Mouse (Mus musculus) ovary, postnatal 36 days (tissue): ENCODE results near the gene Clec1a.
"Not testable (repeated sequence)": the region's sequence is repeated elsewhere in the genome, so short reads cannot be mapped to it uniquely, and the experiment has no call there.

Experiments
- DNase-seq: peaks from one replicate; pipeline ENCODE4 v3.0.0; 2022; ENCODE audit warnings: low spot score, mixed read lengths

Gene Clec1a

GRCm38 (mm10) chr6:129451411-129452039 is at the start of gene Clec1a:
Gene Clec1a, minus strand, starts transcription at chr6:129452000.
- peak; percentile 36 for DNase-seq

DNA sequence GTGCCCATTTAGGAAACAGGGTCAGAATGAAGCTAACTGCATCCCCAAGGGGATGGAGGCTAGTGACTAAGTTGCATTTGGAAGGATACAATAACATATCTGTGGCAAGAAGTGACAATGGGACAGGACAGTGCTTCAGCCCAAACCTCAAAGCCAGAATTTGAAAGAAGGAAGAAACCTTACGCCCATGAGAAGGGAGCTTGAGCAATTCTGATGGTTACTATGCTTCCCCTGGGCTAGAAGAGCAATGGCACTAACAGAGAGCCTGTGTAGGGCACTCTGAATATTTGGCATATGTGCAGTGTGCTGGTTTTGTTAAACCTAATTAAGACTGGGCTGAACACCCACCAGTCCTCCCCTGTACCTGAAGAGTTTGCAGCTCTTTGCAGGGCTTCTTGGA is 47.7 kb upstream of the Clec1a start:
- DNase-seq: not testable (repeated sequence)

GRCm38 (mm10) chr6:129497345-129498218 is 45.8 kb upstream of the Clec1a start:
- no peak for DNase-seq

DNA sequence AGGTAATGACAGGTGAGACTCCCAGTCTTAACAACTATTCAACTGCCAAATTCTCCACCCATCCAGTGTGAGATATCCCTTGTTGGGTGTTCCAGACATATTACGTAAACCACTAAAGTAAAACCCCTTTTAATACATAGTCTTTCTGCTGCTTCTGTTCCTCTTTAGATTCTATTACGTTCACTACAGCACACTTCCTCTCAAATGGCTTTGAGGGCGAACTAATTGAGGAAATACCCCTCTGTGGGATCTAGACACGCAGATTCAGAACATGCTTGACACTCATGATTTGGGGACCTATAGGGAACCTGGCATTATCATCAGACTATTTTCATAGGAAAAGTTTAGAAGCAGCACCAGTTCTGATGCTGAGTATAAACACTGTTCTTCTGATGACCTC is 43.1 kb upstream of the Clec1a start:
- DNase-seq: no peak

- no peak for DNase-seq
Observed at GRCm38 (mm10) chr6:129480089-129480958, 28.5 kb upstream of the Clec1a start.

GRCm38 (mm10) chr6:129476404-129477126 is 24.8 kb upstream of the Clec1a start:
- DNase-seq: no peak

GRCm38 (mm10) chr6:129472627-129473026 is 20.8 kb upstream of the Clec1a start:
- DNase-seq: no peak

DNA sequence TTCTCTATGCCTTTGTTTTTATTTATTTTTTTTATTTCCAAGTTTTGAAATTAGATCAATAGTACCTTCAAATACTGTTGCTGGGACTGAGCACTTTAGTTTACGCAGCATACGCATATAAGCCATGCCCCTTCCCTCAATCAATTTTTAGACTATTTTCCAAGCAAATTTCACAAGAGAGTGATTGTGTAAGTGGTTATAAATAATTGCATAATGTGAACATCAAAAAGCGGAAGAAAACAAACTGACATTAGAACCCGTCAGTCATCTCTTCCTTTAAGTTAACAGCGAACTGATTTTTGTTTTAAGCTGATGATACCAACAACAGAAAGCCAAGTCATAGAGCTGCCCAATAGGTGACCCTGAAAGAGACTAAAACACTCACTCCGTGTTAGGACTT is 19.6 kb upstream of the Clec1a start:
- DNase-seq: no peak

DNA sequence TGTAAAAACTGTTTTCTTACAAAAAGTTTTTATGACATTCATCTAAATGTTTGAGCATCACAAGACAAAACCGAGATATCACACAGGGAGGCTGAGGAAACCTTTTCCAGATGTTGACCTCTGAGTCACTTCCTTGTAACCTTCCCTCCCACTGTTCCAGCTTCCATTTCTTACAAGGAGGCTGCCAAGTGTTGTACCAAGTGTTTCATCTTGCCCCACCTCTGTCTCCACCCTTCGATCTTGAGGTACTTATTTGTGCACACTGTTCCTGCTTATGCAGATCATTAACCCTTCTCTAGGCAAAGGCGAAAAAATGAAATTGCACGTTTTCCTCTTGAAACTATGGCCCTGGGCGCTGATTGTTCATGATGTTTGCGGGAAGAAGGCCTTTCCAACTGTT is 2.1 kb downstream of the Clec1a start:
- no peak for DNase-seq

GRCm38 (mm10) chr6:129438033-129438432 is 13.8 kb downstream of the Clec1a start:
- DNase-seq: no peak

GRCm38 (mm10) chr6:129436025-129436424 is 15.8 kb downstream of the Clec1a start:
- DNase-seq: no peak

DNA sequence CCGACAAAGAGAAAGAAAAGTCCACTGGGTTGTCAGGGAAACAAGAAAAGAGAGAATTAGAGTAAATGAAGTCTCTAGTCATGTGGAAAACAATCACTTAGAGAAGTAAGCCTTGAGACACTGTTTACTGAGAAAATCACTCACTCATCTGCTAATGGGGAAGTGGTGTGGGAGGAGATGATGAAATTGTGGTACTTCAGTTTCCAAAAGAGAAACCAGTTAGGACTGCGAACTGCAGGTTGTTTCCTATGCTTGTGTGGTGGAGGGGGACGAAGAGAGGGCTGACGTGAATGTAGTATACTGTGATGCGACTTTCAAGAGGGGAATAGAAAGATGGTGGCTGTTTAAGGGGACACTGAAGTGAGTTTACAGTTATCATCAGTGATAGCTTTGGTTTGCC is 17.6 kb downstream of the Clec1a start:
- no peak for DNase-seq

- DNase-seq: no peak
Observed at GRCm38 (mm10) chr6:129427281-129427680, 24.5 kb downstream of the Clec1a start.

DNA sequence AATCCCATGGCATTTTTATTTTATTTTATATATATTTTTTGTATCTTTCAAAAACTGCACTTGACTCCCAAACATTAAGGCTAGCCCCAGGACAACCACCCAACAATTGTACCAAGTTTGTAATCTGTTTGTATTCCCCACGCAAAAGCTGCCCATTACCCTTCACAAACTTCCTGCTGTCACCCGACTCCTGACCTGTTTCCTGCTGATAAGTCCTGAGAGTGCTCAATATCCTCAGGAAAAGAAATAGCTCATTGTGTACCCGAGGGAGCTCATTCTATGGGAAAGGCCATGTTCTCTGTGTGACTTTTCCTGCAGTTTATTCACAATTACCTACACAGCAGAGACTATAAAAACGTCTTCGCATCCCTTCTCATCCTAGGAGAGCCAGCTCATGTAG is 26.0 kb downstream of the Clec1a start:
- DNase-seq: no peak

GRCm38 (mm10) chr6:129425217-129425616 is 26.6 kb downstream of the Clec1a start:
- no peak for DNase-seq

DNA sequence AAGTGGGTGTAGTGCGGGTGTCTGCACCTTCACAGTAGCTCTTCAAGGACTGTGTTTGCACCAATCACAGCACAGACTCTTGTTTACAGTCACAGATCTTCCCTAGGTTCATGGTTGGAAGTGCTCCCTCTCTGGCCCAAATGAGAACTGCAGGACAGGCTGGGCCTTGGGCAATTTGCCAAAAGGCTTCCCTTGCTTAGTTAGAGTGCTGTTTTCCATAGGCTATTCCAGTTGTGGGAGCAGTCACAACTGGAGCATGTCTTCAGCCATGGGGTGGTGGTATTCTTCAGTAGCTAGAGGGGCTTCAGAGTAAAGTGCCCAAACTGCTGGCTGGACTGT is 28.1 kb downstream of the Clec1a start:
- peak; percentile 84 for DNase-seq

DNA sequence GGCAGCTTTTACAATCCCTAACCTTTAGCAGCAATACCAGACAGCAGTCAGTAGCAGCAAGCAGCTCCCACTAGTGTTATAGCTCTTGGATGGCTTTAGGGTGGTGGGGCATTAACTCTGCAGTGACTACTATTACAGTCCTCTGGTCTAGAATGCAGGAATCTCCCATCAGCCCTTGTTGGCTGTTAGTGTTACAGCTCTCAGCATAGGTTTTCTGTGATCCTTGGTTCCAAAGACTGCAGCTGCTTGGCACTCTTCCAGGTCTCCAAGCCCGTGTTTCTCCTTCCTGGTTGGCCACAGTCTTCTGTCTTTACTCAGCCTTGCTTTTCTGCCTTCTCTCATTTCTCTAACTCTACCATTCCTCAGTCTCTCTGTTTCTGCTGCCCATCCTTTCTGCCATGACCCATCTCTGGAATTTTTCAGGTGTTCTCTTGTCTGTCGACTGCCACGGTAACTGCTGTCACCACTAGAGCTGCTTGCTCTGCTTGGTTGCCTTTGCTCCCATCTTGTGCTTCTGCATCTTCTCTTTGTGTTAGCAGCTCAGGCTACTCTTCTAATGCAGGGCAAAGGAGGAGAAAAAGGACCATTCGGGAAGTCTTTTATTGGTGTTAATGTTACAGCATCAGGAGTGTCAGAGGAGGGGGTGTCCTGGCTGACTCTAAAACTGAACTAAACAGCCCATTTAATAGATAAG is 28.6 kb downstream of the Clec1a start:
- peak; percentile 25 for DNase-seq

DNA sequence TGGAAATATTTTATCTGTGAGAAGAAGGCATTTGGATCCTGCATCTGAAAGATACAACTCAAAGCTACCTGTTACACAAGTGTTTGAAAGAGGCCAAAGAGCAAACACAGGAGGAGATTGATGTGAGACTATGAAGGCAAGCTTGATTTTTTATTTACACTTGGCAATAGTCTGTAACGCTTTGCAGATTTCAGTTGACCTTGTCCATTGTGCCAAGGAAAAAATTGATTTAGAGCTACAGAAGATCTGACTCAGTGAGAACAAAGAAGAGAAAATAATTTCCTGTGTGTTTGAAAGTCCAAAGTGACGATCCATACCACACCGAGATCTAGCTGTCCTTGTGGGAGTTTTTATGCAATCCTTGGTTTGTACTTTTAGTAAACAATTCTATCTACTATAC is 29.5 kb downstream of the Clec1a start:
- no peak for DNase-seq

- no peak for DNase-seq
Observed at GRCm38 (mm10) chr6:129414177-129414576, 37.6 kb downstream of the Clec1a start.

GRCm38 (mm10) chr6:129408562-129408961 is 43.2 kb downstream of the Clec1a start, which contains the start of gene Clec9a:
Gene Clec9a, plus strand, starts transcription at chr6:129408862.
- no peak for DNase-seq

DNA sequence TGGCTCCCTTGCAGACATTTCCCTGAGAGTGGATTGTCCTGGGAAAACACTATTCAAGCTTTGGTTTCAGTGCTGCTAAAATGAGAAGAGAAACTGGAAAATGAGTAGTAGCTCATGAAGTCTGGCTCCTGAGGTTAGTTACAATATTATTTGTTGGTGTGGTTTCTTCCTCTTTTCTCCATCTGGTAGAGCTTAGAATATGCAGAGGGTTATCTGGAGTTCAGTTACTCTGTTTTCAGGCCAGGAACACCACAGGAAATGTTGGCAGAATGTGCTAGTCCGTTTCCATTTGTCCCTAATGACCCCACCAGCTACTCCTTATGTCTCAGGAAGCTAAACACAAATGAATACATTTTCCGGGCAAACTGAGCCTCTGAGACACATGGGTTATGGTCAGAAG is 44.5 kb downstream of the Clec1a start:
- DNase-seq: no peak
